Comparison of ENCODE assay signal across 8 mouse cellular contexts in the genomic region with DNA sequence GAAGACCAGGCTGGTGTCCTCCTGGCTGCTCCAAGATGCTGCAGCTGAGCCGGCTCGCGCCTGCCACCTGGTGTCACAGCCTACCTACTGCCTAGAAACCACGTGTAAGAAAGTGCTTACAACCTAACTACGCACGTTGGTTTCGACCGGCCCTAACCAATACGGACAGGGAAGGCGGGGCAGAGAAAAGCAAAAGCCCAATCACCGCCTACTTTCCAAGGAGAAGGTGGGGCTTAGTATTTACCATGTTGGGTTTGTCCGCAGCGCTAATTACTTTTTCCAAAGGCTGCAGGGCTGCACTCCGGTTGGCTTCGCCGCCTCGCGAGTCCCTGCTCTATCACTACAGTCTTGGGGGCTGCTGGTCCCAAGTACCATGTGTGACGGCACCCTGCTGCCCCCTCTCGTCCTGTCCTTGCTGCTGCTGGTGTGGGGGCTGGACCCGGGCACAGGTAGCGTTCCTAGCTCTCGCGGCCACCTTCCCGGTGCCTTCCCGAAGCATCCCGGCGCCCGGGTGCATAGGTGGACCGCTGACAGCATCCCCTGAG. TPM values are rescaled to one million over a fixed set of nuclear protein-coding genes. Genes with fewer than 3 reads are reported as not detected.
DNase-seq lines count a peak whose midpoint lies in the region; ATAC-seq and TF ChIP-seq lines count a peak whose summit lies in the region.

A gene (plus strand): TSS at position 273 of the 545 bp plus-strand sequence.

- H3K9me3 ChIP-seq in embryonic facial prominence, embryonic 12.5 days: no peaks in the 10 kb centered on the region
- H3K9me3 ChIP-seq in limb, embryonic 11.5 days (ENCODE audit: control insufficient read depth, low read length): no peaks in the 10 kb centered on the region
- H3K9me3 ChIP-seq in midbrain, embryonic 14.5 days (ENCODE audit: control insufficient read depth, low read length): no peaks in the 10 kb centered on the region

- H3K4me3 ChIP-seq in embryonic facial prominence, embryonic 12.5 days: peak within 1 kb of the TSS; percentile 60
- peak within 1 kb of the TSS; percentile 86 for H3K4me3 ChIP-seq in heart, adult 2 months
- peak within 1 kb of the TSS; percentile 59 for H3K4me3 ChIP-seq in kidney, adult 2 months (ENCODE audit: insufficient read depth, low read depth, low read length)
- H3K4me3 ChIP-seq in limb, embryonic 11.5 days (ENCODE audit: low read depth, low read length): peak within 1 kb of the TSS; percentile 67
- H3K4me3 ChIP-seq in midbrain, embryonic 14.5 days (replicated peaks; ENCODE audit: low read depth, low read length): peak within 1 kb of the TSS; percentile 62

- TF ChIP-seq POLR2A in heart, adult 2 months (IDR thresholded peaks at IDR 0.05; ENCODE audit: insufficient read depth, low read depth, low read length): peak; percentile 80
- TF ChIP-seq POLR2A in kidney, adult 2 months (IDR thresholded peaks at IDR 0.05; ENCODE audit: low read depth, low read length): no peak

- ATAC-seq in embryonic facial prominence, embryonic 12.5 days (ENCODE audit: insufficient number of reproducible peaks, insufficient read depth, low FRiP score, low TSS enrichment): peak; percentile 95
- peak; percentile 96 for ATAC-seq in limb, embryonic 11.5 days (ENCODE audit: insufficient number of reproducible peaks, low FRiP score, low TSS enrichment, low read depth)
- ATAC-seq in midbrain, embryonic 14.5 days (ENCODE audit: low FRiP score, low TSS enrichment): peak; percentile 97

- intact Hi-C loops in heart, adult 2 months (cut with DNase I): loop anchor here (1.0 to 5.0 kb wide), 7 partner anchors 19 to 1028 kb away; no protein-coding TSS in a partner anchor

- no peaks in the 10 kb centered on the region for H3K36me3 ChIP-seq in embryonic facial prominence, embryonic 12.5 days
- no peaks in the 10 kb centered on the region for H3K36me3 ChIP-seq in heart, adult 2 months (ENCODE audit: control insufficient read depth, insufficient read depth, low read length)
- no peaks in the 10 kb centered on the region for H3K36me3 ChIP-seq in kidney, adult 2 months (ENCODE audit: control insufficient read depth, insufficient read depth, low read length)
- no peaks in the 10 kb centered on the region for H3K36me3 ChIP-seq in limb, embryonic 11.5 days (ENCODE audit: control insufficient read depth, insufficient read depth, low read length)
- H3K36me3 ChIP-seq in midbrain, embryonic 14.5 days (ENCODE audit: control insufficient read depth, insufficient read depth, low read length): no peaks in the 10 kb centered on the region

- peak; percentile 38 for DNase-seq in 3134 (ENCODE audit: extremely low read depth, insufficient read length, low spot score)
- peak; percentile 90 for DNase-seq in adrenal gland, postnatal 25 days
- DNase-seq in heart, adult 2 months: peak; percentile 89 to 91
- peak; percentile 97 for DNase-seq in kidney, adult 2 months
- peak; percentile 95 for DNase-seq in limb, embryonic 11.5 days (ENCODE audit: low spot score)
- DNase-seq in midbrain, embryonic 14.5 days: peak; percentile 97
- peak; percentile 57 for DNase-seq in spleen, adult 12 weeks (ENCODE audit: low spot score)

- peak within 1 kb of the TSS; percentile 98 for H3K4me2 ChIP-seq in embryonic facial prominence, embryonic 12.5 days (replicated peaks)
- H3K4me2 ChIP-seq in limb, embryonic 11.5 days (ENCODE audit: low read depth, severe bottlenecking): peak within 1 kb of the TSS; percentile 100
- peak within 1 kb of the TSS; percentile 100 for H3K4me2 ChIP-seq in midbrain, embryonic 14.5 days (ENCODE audit: low read length)

- peaks cover 45% of the 10 kb centered on the region for H3K4me1 ChIP-seq in embryonic facial prominence, embryonic 12.5 days
- peaks cover 3% of the 10 kb centered on the region; the same call in 1 of the 2 replicates for H3K4me1 ChIP-seq in heart, adult 2 months (ENCODE audit: control insufficient read depth, insufficient read depth, low read length)
- no peaks in the 10 kb centered on the region for H3K4me1 ChIP-seq in kidney, adult 2 months (ENCODE audit: control insufficient read depth, insufficient read depth, low read length)
- H3K4me1 ChIP-seq in limb, embryonic 11.5 days (ENCODE audit: control insufficient read depth, insufficient read depth, low read length): peaks cover 11% of the 10 kb centered on the region; the same call in 1 of the 2 replicates
- peaks cover 8% of the 10 kb centered on the region; the same call in 1 of the 2 replicates for H3K4me1 ChIP-seq in midbrain, embryonic 14.5 days (ENCODE audit: control insufficient read depth, insufficient read depth, low read length)

- peaks cover 9% of the 10 kb centered on the region; the same call in 1 of the 2 replicates for H3K27me3 ChIP-seq in embryonic facial prominence, embryonic 12.5 days
- H3K27me3 ChIP-seq in heart, adult 2 months (ENCODE audit: control insufficient read depth, insufficient read depth, low read length): no peaks in the 10 kb centered on the region
- H3K27me3 ChIP-seq in kidney, adult 2 months (replicated peaks; ENCODE audit: control insufficient read depth, insufficient read depth, low read length): no peaks in the 10 kb centered on the region
- H3K27me3 ChIP-seq in limb, embryonic 11.5 days (ENCODE audit: control insufficient read depth, insufficient read depth, low read length): no peaks in the 10 kb centered on the region
- peaks cover 11% of the 10 kb centered on the region for H3K27me3 ChIP-seq in midbrain, embryonic 14.5 days (ENCODE audit: control insufficient read depth, insufficient read depth, low read length)

- H3K27ac ChIP-seq in embryonic facial prominence, embryonic 12.5 days: peak within 1 kb of the TSS; percentile 47; the same call in 1 of the 2 replicates
- H3K27ac ChIP-seq in heart, adult 2 months: no peak within 1 kb of the TSS
- H3K27ac ChIP-seq in kidney, adult 2 months (ENCODE audit: insufficient read depth, low read depth, low read length): no peak within 1 kb of the TSS
- no peak within 1 kb of the TSS for H3K27ac ChIP-seq in limb, embryonic 11.5 days (replicated peaks; ENCODE audit: low read depth, low read length)
- H3K27ac ChIP-seq in midbrain, embryonic 14.5 days (replicated peaks; ENCODE audit: low read depth, low read length): peak within 1 kb of the TSS; percentile 63

- no peaks in the 10 kb centered on the region for H3K79me2 ChIP-seq in heart, adult 2 months (replicated peaks; ENCODE audit: control insufficient read depth, insufficient read depth, low read length)

- TF ChIP-seq EP300 in heart, adult 2 months (IDR thresholded peaks at IDR 0.05; ENCODE audit: insufficient read depth, low read depth, low read length): peak; percentile 72; the same call in 1 of the 2 replicates

- WGBS in embryonic facial prominence, embryonic 12.5 days: under 1% methylated on average over 30 of the region's 30 CpGs
- under 1% methylated on average over 30 of the region's 30 CpGs for WGBS in heart, adult 2 months
- under 1% methylated on average over 30 of the region's 30 CpGs for WGBS in kidney, adult 2 months
- under 1% methylated on average over 30 of the region's 30 CpGs for WGBS in limb, embryonic 11.5 days
- WGBS in midbrain, embryonic 14.5 days: under 1% methylated on average over 30 of the region's 30 CpGs

- peak within 1 kb of the TSS; percentile 64 for H3K9ac ChIP-seq in embryonic facial prominence, embryonic 12.5 days
- H3K9ac ChIP-seq in heart, adult 2 months (ENCODE audit: low read depth, low read length): peak within 1 kb of the TSS; percentile 58
- peak within 1 kb of the TSS; percentile 65 for H3K9ac ChIP-seq in limb, embryonic 11.5 days (ENCODE audit: low read length)
- H3K9ac ChIP-seq in midbrain, embryonic 14.5 days (replicated peaks; ENCODE audit: low read length): peak within 1 kb of the TSS; percentile 69

- TF ChIP-seq CTCF in heart, adult 2 months (IDR thresholded peaks at IDR 0.05): peak; percentile 98
- TF ChIP-seq CTCF in kidney, adult 2 months (conservative IDR thresholded peaks at IDR 0.05; ENCODE audit: insufficient read depth, insufficient read length, low read depth, low read length): peak; percentile 99

RNA-seq across cellular contexts. Expression of the gene that starts here (rescaled TPM):
- 5.3 TPM in 2 replicates for total RNA-seq in adrenal gland, postnatal 25 days (2021)
- 13.8 and 17.9 TPM in 2 replicates for polyA plus RNA-seq in embryonic facial prominence, embryonic 12.5 days (2016; fragmentation: Nextera tagmentation; extraction: Ambion mirVana)
- 1 to 10 TPM in 1 of 2 experiments, under 1 TPM in 1; 0.47 to 1.5 TPM for total RNA-seq in heart, adult 2 months (2021)
- polyA plus RNA-seq in heart, adult 2 months (2012; rRNA removed): 0.51 and 0.88 TPM in 2 replicates
- polyA plus RNA-seq in kidney, adult 2 months (2012; rRNA removed): 0.17 and 0.41 TPM in 2 replicates
- polyA plus RNA-seq in limb, embryonic 11.5 days (2014; fragmentation: Nextera tagmentation; extraction: Ambion mirVana): 7.7 and 8.4 TPM in 2 replicates
- 2.6 and 2.8 TPM in 2 replicates for polyA plus RNA-seq in midbrain, embryonic 14.5 days (2014; fragmentation: Nextera tagmentation; extraction: Ambion mirVana)

Comparison
In these comparisons a context has a peak if more than half of its experiments do, and no peak if none do; other contexts are left out.
1. Peak in DNase-seq and H3K4me3 ChIP-seq in kidney, adult 2 months; RNA of the gene not detected or under 1 TPM.
2. DNase-seq: peak in every context shown above with its lines; median percentile 97 in kidney, adult 2 months; 97 in midbrain, embryonic 14.5 days; 95 in limb, embryonic 11.5 days; 90 in adrenal gland, postnatal 25 days; 90 in heart, adult 2 months; 57 in spleen, adult 12 weeks; 38 in 3134.
3. H3K27ac ChIP-seq: peak in embryonic facial prominence, embryonic 12.5 days (single experiment) and midbrain, embryonic 14.5 days (single experiment); none in heart, adult 2 months (single experiment), kidney, adult 2 months (single experiment) and limb, embryonic 11.5 days (single experiment).
4. Peak in every context shown above with its lines, with median percentiles within 50 percentile points of each other: ATAC-seq, H3K4me2 ChIP-seq, H3K4me3 ChIP-seq and H3K9ac ChIP-seq.